Mouse (Mus musculus): ENCODE data around the gene Olfr1501.
"Not testable (repeated sequence)": the region's sequence is repeated elsewhere in the genome, so short reads cannot be mapped to it uniquely, and the experiment has no call there.

The Olfr1501 gene

GRCm38 (mm10) chr19:13850592-13850991, at the start of gene Olfr1501:
TSS of gene Olfr1501 (minus strand) at chr19:13850692.
- not testable (repeated sequence) for DNase-seq (ENCODE audit: low read depth, low spot score)

GRCm38 (mm10) chr19:13897828-13898227, 47.3 kb upstream of the Olfr1501 start, which contains the start of gene Olfr1504:
TSS of gene Olfr1504 (minus strand) at chr19:13897928.
- no peak for DNase-seq (ENCODE audit: low read depth, low spot score)

GRCm38 (mm10) chr19:13861495-13861894, 11.0 kb upstream of the Olfr1501 start, which contains the start of gene Olfr1502:
TSS of gene Olfr1502 (plus strand) at chr19:13861795.
- no peak for DNase-seq (ENCODE audit: low read depth, low spot score)

GRCm38 (mm10) chr19:13830388-13830787, 20.1 kb downstream of the Olfr1501 start, which contains the start of gene Olfr1500:
TSS of gene Olfr1500 (minus strand) at chr19:13830488.
- DNase-seq (ENCODE audit: low read depth, low spot score), result no peak

GRCm38 (mm10) chr19:13828447-13828846, 22.0 kb downstream of the Olfr1501 start:
- DNase-seq (ENCODE audit: low read depth, low spot score), result no peak

GRCm38 (mm10) chr19:13820847-13821246, 29.6 kb downstream of the Olfr1501 start:
- no peak for DNase-seq (ENCODE audit: low read depth, low spot score)

- no peak for DNase-seq (ENCODE audit: low read depth, low spot score)
Observed at GRCm38 (mm10) chr19:13819347-13819746, 31.1 kb downstream of the Olfr1501 start, which contains the start of gene Olfr1499. TSS of gene Olfr1499 (minus strand) at chr19:13819447.

- DNase-seq (ENCODE audit: low read depth, low spot score), result no peak
Observed at GRCm38 (mm10) chr19:13818827-13819226, 31.7 kb downstream of the Olfr1501 start.

- no peak for DNase-seq (ENCODE audit: low read depth, low spot score)
Observed at GRCm38 (mm10) chr19:13812823-13813222, 37.7 kb downstream of the Olfr1501 start.

GRCm38 (mm10) chr19:13805486-13805885, 45.0 kb downstream of the Olfr1501 start:
- not testable (repeated sequence) for DNase-seq (ENCODE audit: low read depth, low spot score)

- no peak for DNase-seq (ENCODE audit: low read depth, low spot score)
Observed at GRCm38 (mm10) chr19:13798102-13798501, 52.4 kb downstream of the Olfr1501 start, which contains the start of gene Olfr1497. TSS of gene Olfr1497 (minus strand) at chr19:13798202.

Measured in CD4-positive, CD25-positive, alpha-beta regulatory T cell, adult 2 months (primary cell).